Mouse (Mus musculus) layer of hippocampus, postnatal 36 days (tissue): ENCODE data around the gene Inpp5f. TPM values are rescaled to one million over a fixed set of nuclear protein-coding genes. Genes with fewer than 3 reads are reported as not detected.
A peak's percentile ranks its signal among the peaks of the same experiment; 100 is the strongest.
"Not testable (repeated sequence)": the region's sequence is repeated elsewhere in the genome, so short reads cannot be mapped to it uniquely, and the experiment has no call there.

Experiments used
- DNase-seq, 2 experiments: peaks; one replicate each; pipeline ENCODE4 v3.0.0; 2022
- total RNA-seq, 2 experiments: library from RNA; stranded (reverse); gene quantifications; 2 replicates each; pipeline ENCODE4 v1.2.3; 2021

Gene Inpp5f
- total RNA-seq, 2 experiments from 2014 or later = 113 to 130 TPM

- DNase-seq = no peak
Observed at GRCm38 (mm10) chr7:128667788-128668187, 56.7 kb downstream of the Inpp5f start.

GRCm38 (mm10) chr7:128668831-128669230 lies 57.7 kb downstream of the Inpp5f start:
- no peak for DNase-seq

- DNase-seq = peak; percentile 55
Observed at GRCm38 (mm10) chr7:128671952-128672351, 60.8 kb downstream of the Inpp5f start.

GRCm38 (mm10) chr7:128672408-128673010 lies 61.4 kb downstream of the Inpp5f start:
- peak; percentile 42 to 45 for DNase-seq

- DNase-seq = no peak
Observed at GRCm38 (mm10) chr7:128678546-128678945, 67.4 kb downstream of the Inpp5f start.

- DNase-seq = peak; percentile 81 to 83
Observed at GRCm38 (mm10) chr7:128687821-128688564, 76.9 kb downstream of the Inpp5f start.

- no peak for DNase-seq
Observed at GRCm38 (mm10) chr7:128689347-128689746, 78.2 kb downstream of the Inpp5f start.

GRCm38 (mm10) chr7:128690070-128690469 lies 78.9 kb downstream of the Inpp5f start:
- DNase-seq = peak; percentile 90 to 92

GRCm38 (mm10) chr7:128690796-128691195 lies 79.7 kb downstream of the Inpp5f start:
- peak; percentile 72 to 79 for DNase-seq

GRCm38 (mm10) chr7:128692163-128692562 lies 81.0 kb downstream of the Inpp5f start:
- no peak for DNase-seq

GRCm38 (mm10) chr7:128694848-128695247 lies 83.7 kb downstream of the Inpp5f start:
- no peak for DNase-seq

GRCm38 (mm10) chr7:128699959-128700358 lies 88.8 kb downstream of the Inpp5f start:
- not testable (repeated sequence) for DNase-seq

GRCm38 (mm10) chr7:128705735-128706134 lies 94.6 kb downstream of the Inpp5f start:
- peak; percentile 64 to 68 for DNase-seq

GRCm38 (mm10) chr7:128717991-128718390 lies 106.9 kb downstream of the Inpp5f start:
- no peak for DNase-seq

GRCm38 (mm10) chr7:128724761-128725160 lies 113.6 kb downstream of the Inpp5f start:
- DNase-seq = peak; percentile 72 to 76

- no peak for DNase-seq
Observed at GRCm38 (mm10) chr7:128725189-128725588, 114.1 kb downstream of the Inpp5f start.

- no peak for DNase-seq
Observed at GRCm38 (mm10) chr7:128726999-128727398, 115.9 kb downstream of the Inpp5f start.

GRCm38 (mm10) chr7:128727701-128728100 lies 116.6 kb downstream of the Inpp5f start:
- no peak for DNase-seq

- DNase-seq = no peak
Observed at GRCm38 (mm10) chr7:128728738-128729137, 117.6 kb downstream of the Inpp5f start.

GRCm38 (mm10) chr7:128731585-128731984 lies 120.5 kb downstream of the Inpp5f start:
- no peak for DNase-seq

- no peak for DNase-seq
Observed at GRCm38 (mm10) chr7:128738041-128738440, 126.9 kb downstream of the Inpp5f start.

- DNase-seq = no peak
Observed at GRCm38 (mm10) chr7:128739116-128739461, 128.0 kb downstream of the Inpp5f start.

GRCm38 (mm10) chr7:128739462-128740277 lies 128.5 kb downstream of the Inpp5f start:
- DNase-seq = peak in 1 of 2 experiments; percentile 45
